Mouse (Mus musculus): ENCODE data around the gene Nsdhl. TPM values are rescaled to one million over a fixed set of nuclear protein-coding genes. Genes with fewer than 3 reads are reported as not detected.

The Nsdhl gene
- 8.3 and 8.9 TPM in 2 replicates for polyA plus RNA-seq (2015; fragmentation: Nextera tagmentation; extraction: Ambion mirVana)

GRCm38 (mm10) chrX:72917884-72918681 is at the start of gene Nsdhl, which contains the start of gene Cetn2:
Gene Nsdhl, plus strand, starts transcription at chrX:72918557.
Gene Cetn2, minus strand, starts transcription at chrX:72918411.

GRCm38 (mm10) chrX:72986841-72987519 is 68.6 kb downstream of the Nsdhl start, which contains the start of gene Zfp185:
Gene Zfp185, plus strand, starts transcription at chrX:72987339.

MicroRNA genes within 50 kb of the gene (microRNA counts, 519-probe panel; counts per million panel counts)
- 88.3 counts per million for microRNA mmu-miR-2137

Other genes with a start within 250 kb of the Nsdhl start
- 1.4 and 2.0 TPM in 2 replicates for gene Gabrq, start 93.4 kb upstream of the Nsdhl start, polyA plus RNA-seq (2015; fragmentation: Nextera tagmentation; extraction: Ambion mirVana)
- gene Cetn2, start 146 bp upstream of the Nsdhl start, polyA plus RNA-seq (2015; fragmentation: Nextera tagmentation; extraction: Ambion mirVana) = 45.9 and 49.7 TPM in 2 replicates
- 2.7 and 3.5 TPM in 2 replicates for gene Zfp185, start 68.8 kb downstream of the Nsdhl start, polyA plus RNA-seq (2015; fragmentation: Nextera tagmentation; extraction: Ambion mirVana)
- not detected in 2 replicates for gene Pnma5, start 118.5 kb downstream of the Nsdhl start, polyA plus RNA-seq (2015; fragmentation: Nextera tagmentation; extraction: Ambion mirVana)
- gene Pnma3, start 146.2 kb downstream of the Nsdhl start, polyA plus RNA-seq (2015; fragmentation: Nextera tagmentation; extraction: Ambion mirVana) = not detected in 2 replicates
- gene Xlr4a, start 163.9 kb downstream of the Nsdhl start, polyA plus RNA-seq (2015; fragmentation: Nextera tagmentation; extraction: Ambion mirVana) = 2.2 and 3.6 TPM in 2 replicates
- 0.69 and 0.72 TPM in 2 replicates for gene Xlr3a, start 178.5 kb downstream of the Nsdhl start, polyA plus RNA-seq (2015; fragmentation: Nextera tagmentation; extraction: Ambion mirVana)
- gene Gm14685, start 198.5 kb downstream of the Nsdhl start, polyA plus RNA-seq (2015; fragmentation: Nextera tagmentation; extraction: Ambion mirVana) = not detected in 2 replicates
- not detected in 2 replicates for gene Xlr5b, start 230.2 kb downstream of the Nsdhl start, polyA plus RNA-seq (2015; fragmentation: Nextera tagmentation; extraction: Ambion mirVana)
- not detected in 2 replicates for gene DXBay18, start 230.9 kb downstream of the Nsdhl start, polyA plus RNA-seq (2015; fragmentation: Nextera tagmentation; extraction: Ambion mirVana)